Mouse (Mus musculus) frontal cortex, adult (tissue): ENCODE results near the gene Cep350.

ENCODE experiments used
- ATAC-seq: cut with Nextera tagmentation; 2 replicates; pipeline ENCODE4 v1.9.2; 2017; ENCODE audit warnings: mild to moderate bottlenecking, moderate library complexity, mixed read lengths; ENCODE audit not compliant: low TSS enrichment

Gene Cep350

DNA sequence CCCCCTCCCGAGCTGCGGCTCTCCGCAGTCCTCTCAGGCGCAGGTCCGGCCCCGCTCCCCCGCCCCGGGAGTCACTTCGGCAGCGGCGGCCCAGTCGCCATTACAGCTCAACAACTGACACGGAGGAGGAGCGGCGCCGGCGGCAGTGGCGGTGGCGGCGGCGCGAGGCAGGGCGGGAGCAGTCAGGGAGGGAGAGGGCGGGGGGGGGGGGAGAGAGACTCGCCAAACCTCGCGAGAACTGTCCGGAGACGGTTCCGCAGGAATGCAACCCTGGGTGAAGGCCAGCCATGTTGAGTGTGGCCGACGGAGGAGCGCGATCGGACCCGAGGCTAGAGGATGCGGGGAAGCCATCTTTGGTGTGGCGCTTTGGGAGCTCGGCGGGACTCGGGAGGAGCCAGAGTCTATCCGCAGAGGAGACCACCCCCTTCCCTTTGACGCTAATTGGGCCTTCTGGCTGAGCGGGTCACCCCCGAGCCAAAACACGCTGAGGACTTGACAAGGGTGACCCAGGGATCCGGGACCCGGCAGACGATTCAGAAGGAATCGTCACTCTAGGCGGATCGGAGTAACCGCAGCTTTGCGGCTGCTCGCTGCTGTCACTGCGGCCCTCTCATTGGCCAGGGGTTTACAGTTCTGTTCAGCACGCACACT lies at the start of gene Cep350:
Gene Cep350 (minus strand): TSS at position 188 of the 651 bp plus-strand sequence.
- ATAC-seq = peak; percentile 97

DNA sequence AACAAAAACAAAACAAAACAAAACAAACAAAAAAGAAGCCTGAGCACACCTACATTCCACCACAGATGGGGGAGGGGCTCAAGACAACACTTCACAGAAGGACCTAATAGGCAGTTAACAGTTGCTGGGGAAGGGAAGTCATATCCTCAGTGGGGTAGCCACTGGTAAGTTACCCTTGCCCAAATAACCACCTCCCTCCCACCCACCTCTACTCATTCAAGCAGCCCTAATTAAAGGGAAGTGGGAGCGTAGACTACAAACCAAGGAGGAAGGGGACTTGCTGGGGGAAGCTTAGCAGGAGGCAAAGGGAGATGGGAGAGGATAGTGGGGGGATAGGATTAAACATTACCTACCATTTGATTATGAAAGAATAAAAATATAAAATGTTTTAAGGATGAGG lies 47.3 kb upstream of the Cep350 start:
- no peak for ATAC-seq

- no peak for ATAC-seq
These were observed 46.7 kb upstream of the Cep350 start for GRCm38 (mm10) chr1:156019800-156020199.

- ATAC-seq = no peak
These were observed 35.9 kb upstream of the Cep350 start for GRCm38 (mm10) chr1:156009003-156009402.

- no peak for ATAC-seq
These were observed 32.9 kb upstream of the Cep350 start for GRCm38 (mm10) chr1:156005906-156006305.

DNA sequence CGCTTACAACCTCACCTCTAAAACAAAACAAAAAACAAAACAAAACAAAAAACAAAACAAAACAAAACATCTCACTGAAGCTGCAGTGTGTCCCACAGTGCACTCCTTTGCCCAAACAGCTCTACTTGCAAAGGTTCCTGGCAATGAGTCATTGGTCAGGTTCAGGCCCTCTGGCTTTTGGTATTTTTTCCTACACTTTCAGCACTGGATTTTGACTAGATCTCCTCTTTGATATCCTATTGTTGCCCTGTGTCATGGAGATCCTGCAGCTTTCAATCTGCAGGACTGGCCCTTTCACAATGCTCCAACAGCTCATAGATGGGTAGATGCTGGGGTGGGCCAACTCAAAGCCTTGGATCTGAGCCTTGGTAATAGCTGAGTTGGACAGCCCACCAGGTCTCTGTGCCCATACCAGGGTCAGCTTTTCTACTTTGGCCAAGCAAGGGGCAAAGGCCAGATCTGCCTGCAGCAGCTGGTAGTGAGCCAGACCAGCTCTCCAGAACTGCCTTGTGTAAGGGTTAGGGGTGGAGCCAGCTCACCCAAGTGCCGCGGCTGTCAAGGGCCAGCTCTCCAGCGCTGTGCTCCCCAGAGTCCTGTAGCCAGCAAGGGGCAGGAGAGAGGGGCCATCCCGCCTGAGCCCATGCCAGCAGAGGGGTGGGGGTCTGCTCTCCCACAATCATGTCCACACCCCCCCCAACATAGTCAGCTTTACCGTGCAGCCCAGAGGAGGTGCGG lies 30.3 kb upstream of the Cep350 start:
- no peak for ATAC-seq

DNA sequence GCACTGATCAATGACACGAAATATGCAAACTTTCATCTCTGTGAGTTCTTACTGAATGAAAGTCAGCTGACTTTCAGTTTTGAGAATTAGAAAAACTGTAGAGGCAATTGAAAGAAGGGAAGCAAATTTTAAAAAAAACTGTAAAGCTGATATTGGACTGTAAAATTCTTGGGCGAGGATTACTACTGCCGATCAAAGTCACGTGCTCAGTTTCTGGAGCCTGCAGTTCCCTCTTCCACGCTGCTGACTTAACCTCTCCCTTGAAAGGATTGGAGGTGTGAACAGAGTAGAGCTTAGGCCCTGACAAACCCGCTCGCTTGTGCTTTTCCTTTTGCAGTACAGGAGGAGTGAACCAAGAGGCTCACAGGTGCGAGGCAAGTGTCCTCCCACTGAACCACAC lies 29.3 kb upstream of the Cep350 start:
- no peak for ATAC-seq

DNA sequence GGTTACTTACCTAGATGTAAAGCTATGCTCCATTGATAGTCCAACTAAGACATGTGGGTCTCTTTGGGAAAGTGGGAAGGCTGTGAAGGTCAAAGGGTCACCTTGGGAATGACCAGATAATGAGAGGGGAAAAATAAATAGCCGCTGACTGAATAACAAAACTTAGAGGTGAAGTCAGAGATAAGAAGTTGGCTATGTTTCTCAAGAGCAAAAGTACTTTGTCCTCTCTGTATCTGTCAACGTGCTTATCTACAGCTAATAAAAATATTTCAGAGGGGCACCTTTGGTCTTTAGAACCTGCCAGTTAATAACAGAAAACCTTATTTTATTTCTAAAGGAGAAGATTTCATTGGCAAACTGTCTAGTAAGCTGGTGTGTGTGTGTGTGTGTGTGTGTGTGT lies 22.6 kb upstream of the Cep350 start:
- no peak for ATAC-seq

DNA sequence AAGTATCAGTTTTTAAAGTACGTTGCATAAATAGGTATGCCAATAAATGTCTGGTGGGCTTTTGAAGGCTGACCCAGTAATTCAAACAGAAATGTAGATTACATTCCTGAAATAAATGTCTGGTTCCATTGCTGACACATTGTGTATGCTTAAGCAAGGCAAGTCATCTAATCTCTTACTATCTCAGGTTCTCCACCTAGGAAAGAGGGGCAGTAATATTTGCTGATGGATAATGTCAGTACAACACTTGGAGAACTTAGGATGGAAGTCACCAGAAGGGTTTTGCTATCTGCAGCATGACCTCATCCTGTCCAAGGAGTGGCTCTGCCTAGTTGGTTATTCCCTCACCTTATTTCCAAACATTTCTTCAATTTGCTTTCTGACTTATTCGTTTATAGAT lies 21.5 kb upstream of the Cep350 start:
- no peak for ATAC-seq

DNA sequence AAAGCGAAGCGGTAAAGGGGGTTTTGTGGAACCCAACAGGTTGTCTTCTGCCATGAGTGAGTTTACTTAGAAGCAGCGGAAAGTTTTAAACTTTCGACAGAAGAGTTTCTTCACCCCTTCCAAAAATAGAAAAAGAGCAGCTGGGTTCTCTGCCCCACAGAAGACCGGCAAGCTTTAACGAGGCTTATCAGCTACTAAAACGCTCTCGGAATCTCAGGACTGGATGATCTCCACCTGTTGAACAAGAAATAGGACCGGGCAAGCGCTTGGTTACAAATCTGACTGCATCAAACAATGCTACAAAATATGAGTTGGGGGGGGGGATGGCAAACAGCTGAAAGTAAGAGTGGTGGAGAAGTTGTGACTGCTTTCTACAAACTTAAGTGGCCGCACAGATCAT lies 17.3 kb upstream of the Cep350 start:
- no peak for ATAC-seq

GRCm38 (mm10) chr1:155989387-155989786 lies 16.3 kb upstream of the Cep350 start:
- no peak for ATAC-seq

- ATAC-seq = no peak
These were observed 14.6 kb upstream of the Cep350 start for GRCm38 (mm10) chr1:155987625-155988024.

DNA sequence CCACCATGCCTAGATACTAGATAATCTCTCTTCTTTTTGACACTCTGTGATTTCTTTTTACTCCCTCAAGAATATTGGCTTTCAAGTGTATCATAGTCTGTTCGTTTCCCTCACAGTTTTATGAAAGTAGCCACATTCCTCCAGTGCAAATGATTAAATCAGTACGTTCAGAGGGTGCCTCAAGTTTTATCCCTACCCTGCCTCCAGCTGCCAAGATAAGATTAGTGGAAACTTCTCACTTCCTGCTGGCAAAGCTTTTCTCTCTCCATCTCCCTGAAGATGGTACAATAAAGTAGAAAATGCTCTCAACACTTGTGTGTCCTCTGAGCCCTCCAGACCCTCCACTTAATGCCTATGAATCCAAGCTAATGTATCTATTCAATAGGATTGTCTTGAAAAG lies 1.9 kb upstream of the Cep350 start:
- no peak for ATAC-seq

GRCm38 (mm10) chr1:155973719-155974379 lies 794 bp upstream of the Cep350 start:
- ATAC-seq = peak; percentile 46

GRCm38 (mm10) chr1:155972146-155973067 lies 648 bp downstream of the Cep350 start:
- peak; percentile 32; the same call in 1 of the 2 replicates for ATAC-seq

GRCm38 (mm10) chr1:155949170-155949569 lies 23.9 kb downstream of the Cep350 start:
- no peak for ATAC-seq

- ATAC-seq = no peak
These were observed 28.7 kb downstream of the Cep350 start for GRCm38 (mm10) chr1:155944361-155944760.

- ATAC-seq = no peak
These were observed 35.6 kb downstream of the Cep350 start for GRCm38 (mm10) chr1:155937416-155937815.

- no peak for ATAC-seq
These were observed 38.4 kb downstream of the Cep350 start for GRCm38 (mm10) chr1:155934702-155935101.

- ATAC-seq = no peak
These were observed 69.5 kb downstream of the Cep350 start for GRCm38 (mm10) chr1:155903561-155903960.

GRCm38 (mm10) chr1:155901348-155901747 lies 71.7 kb downstream of the Cep350 start:
- ATAC-seq = no peak

GRCm38 (mm10) chr1:155894382-155894781 lies 78.7 kb downstream of the Cep350 start:
- ATAC-seq = no peak
